Mouse (Mus musculus): ENCODE results near the gene Olfr770. TPM values are rescaled to one million over a fixed set of nuclear protein-coding genes. Genes with fewer than 3 reads are reported as not detected.

Gene Olfr770
- total RNA-seq (2023) = not detected

DNA sequence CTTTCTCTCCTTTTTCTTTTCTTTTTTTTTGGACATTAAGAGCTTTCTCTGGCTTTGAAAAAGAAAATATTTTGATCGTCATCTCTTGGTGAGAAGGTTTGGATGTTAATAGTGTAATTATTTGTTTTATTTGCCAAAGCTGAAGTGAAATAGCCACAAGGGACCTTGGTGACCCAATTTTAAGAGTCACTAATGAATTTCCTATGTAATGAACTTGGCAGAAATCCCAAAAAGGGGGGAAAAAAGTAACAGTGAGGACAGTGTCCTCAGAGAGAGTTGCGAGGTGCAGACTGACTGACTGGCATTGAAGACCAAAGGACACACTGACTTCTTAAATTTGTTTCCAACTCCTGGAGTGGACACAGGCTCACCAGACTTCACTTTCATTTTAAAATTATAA is at the start of gene Olfr770:
Gene Olfr770, minus strand, starts transcription at position 101 of the 400 bp plus-strand sequence.

DNA sequence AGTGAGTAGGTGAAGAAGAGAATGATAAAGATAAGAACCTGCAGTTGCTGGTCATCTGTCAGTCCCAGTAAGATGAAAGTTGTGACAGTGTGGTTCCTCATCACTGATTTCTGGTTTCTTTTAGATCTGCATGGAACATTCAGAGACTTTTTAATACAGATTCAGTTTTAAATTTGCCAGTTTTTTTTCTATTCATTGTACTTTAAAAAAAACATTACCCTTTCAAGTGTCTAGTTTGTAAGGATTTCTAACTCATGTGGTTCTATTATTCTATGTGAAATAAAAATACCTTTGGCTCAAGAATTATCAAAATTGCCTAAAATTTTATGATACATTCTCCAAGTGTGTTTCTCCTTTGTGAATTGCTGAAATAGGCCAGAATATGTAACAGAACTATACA is 48.5 kb upstream of the Olfr770 start, which contains the start of gene Olfr773:
Gene Olfr773, minus strand, starts transcription at position 101 of the 400 bp plus-strand sequence.

DNA sequence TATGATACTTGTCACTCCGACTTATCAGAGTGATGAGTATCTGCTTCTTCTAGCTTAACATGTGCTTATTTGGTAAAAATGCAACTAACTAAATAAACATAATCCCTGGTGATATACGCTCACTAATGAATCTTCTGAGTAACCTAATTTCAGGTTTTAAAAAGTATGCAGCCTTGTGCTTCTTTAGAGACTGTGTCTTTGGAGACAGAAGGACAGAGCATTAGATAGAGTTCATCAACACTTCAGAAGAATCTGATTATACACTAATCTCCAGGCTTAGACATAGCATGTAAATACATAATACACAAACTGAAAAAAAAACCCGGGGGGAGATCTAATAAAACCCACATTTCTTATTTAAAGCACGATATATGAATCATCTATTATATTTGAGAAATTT is 39.0 kb upstream of the Olfr770 start, which contains the start of gene Olfr772:
Gene Olfr772, minus strand, starts transcription at position 101 of the 400 bp plus-strand sequence.

DNA sequence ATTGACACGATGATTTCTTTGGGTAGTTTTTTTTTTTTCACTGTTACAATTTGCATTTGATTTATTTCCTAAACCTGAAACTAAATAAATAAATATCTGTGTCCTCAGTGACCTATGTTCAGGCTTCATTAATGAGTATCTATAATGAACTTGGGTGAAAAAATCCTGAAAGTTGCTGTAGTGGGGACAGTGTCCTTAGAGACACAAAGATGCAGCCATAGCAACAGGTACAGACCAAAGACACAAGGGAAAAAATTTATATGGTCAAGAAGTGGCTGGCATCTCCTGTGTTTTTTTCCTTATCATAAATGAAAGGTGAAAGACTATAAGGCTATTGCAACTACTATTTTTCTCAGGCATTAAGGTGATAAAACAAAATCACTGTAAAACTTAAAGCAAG is 25.9 kb upstream of the Olfr770 start, which contains the start of gene Olfr771:
Gene Olfr771, minus strand, starts transcription at position 101 of the 400 bp plus-strand sequence.

DNA sequence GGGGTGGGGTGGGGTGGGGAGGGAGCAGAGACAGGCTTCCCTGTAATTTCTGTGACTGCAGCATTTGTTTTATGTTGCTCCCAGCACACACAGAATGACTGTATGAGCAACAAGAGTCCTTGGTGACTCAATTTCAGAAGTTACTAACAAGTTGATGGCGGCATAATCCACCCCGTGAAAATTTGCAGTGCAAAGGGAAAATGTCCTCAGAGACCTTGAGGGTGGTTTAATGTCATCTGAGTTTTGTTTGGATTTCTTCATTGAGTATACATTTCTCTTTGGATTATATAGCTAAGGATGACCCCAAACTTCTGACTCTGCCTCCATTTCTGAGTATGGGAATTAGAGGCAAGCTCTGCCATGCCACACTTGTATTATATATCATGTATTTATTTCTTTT is 21.0 kb downstream of the Olfr770 start, which contains the start of gene Olfr769:
Gene Olfr769, minus strand, starts transcription at position 101 of the 400 bp plus-strand sequence.

DNA sequence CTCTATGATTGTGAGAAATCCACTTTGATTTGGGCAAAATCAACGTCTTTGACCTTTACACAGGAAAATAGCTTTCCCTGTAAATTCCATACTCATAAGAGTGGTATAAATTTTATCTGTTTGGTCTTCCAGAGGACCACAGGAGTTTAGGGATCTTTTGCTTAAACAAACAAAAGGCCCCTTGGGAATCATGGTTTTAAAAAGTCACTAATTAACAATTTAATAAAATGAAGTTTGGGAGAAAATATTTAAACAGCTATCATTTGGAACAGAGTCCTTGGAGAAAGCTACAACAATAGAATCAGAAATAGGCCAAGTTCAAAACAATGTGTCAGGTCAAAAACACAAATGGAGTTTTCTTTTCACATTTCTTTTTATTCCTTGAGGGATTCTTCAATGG is 39.5 kb downstream of the Olfr770 start, which contains the start of gene Olfr768:
Gene Olfr768, minus strand, starts transcription at position 101 of the 400 bp plus-strand sequence.

DNA sequence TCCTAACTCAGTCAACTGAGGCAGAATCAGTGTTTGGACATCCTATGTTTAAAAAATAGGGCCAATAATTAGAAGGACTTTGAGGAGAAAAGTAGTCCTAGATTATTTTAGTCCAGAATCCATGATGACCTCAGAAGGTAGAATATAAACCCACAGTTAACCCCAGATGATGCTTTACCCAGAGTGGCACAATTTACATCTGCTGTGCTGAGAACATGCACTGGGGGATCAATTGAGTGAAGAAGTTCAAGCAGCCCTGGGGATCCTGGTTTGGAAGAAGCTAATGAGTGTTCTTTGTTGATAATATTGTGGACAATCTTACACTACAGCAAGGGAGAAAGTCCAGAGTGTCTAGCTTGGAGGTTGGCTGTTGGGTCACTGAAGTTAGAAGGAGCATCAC is 56.0 kb downstream of the Olfr770 start, which contains the start of gene Olfr767:
Gene Olfr767, minus strand, starts transcription at position 101 of the 400 bp plus-strand sequence.

Other genes with a start within 250 kb of the Olfr770 start
- 10 to 100 TPM; 10.6 to 12.7 TPM for gene Gdf11, start 247.3 kb downstream of the Olfr770 start, total RNA-seq (2023)
- gene Cd63, start 238.0 kb downstream of the Olfr770 start, total RNA-seq (2023) = 1 to 10 TPM; 1.7 to 2.0 TPM
- 1 to 10 TPM; 5.9 to 8.7 TPM for gene Rdh5, start 216.1 kb downstream of the Olfr770 start, total RNA-seq (2023)
- 10 to 100 TPM; 76.0 to 97.4 TPM for gene Bloc1s1, start 215.0 kb downstream of the Olfr770 start, total RNA-seq (2023)
- 1 to 10 TPM; 5.7 to 6.4 TPM for gene Itga7, start 205.2 kb downstream of the Olfr770 start, total RNA-seq (2023)
- not detected for gene Mettl7b, start 178.0 kb downstream of the Olfr770 start, total RNA-seq (2023)
- 1 to 10 TPM; 1.5 to 2.4 TPM for gene Olfr9, start 149.6 kb downstream of the Olfr770 start, total RNA-seq (2023)
- under 1 TPM; 0.26 to 0.33 TPM for gene Olfr763, start 128.2 kb downstream of the Olfr770 start, total RNA-seq (2023)
- gene Olfr764-ps1, start 99.1 kb downstream of the Olfr770 start, total RNA-seq (2023) = not detected
- gene Olfr765, start 89.0 kb downstream of the Olfr770 start, total RNA-seq (2023) = not detected
- not detected for gene Olfr766-ps1, start 70.0 kb downstream of the Olfr770 start, total RNA-seq (2023)
- not detected for gene Olfr767, start 56.1 kb downstream of the Olfr770 start, total RNA-seq (2023)
- not detected for gene Olfr768, start 39.6 kb downstream of the Olfr770 start, total RNA-seq (2023)
- not detected for gene Olfr769, start 21.1 kb downstream of the Olfr770 start, total RNA-seq (2023)
- not detected for gene Olfr771, start 25.8 kb upstream of the Olfr770 start, total RNA-seq (2023)
- not detected for gene Olfr772, start 38.9 kb upstream of the Olfr770 start, total RNA-seq (2023)
- gene Olfr773, start 48.4 kb upstream of the Olfr770 start, total RNA-seq (2023) = not detected
- gene Olfr774, start 97.2 kb upstream of the Olfr770 start, total RNA-seq (2023) = not detected
- under 1 TPM in 1 of 2 experiments, not detected in 1; 0.20 TPM for gene Olfr775, start 109.4 kb upstream of the Olfr770 start, total RNA-seq (2023)
- not detected for gene Olfr776, start 120.1 kb upstream of the Olfr770 start, total RNA-seq (2023)
- not detected for gene Olfr777, start 132.5 kb upstream of the Olfr770 start, total RNA-seq (2023)
- gene Olfr780, start 179.1 kb upstream of the Olfr770 start, total RNA-seq (2023) = not detected
- gene Olfr781, start 189.9 kb upstream of the Olfr770 start, total RNA-seq (2023) = not detected
- gene Olfr782, start 209.9 kb upstream of the Olfr770 start, total RNA-seq (2023) = not detected
- under 1 TPM in 1 of 2 experiments, not detected in 1; 0.18 TPM for gene Olfr784, start 245.1 kb upstream of the Olfr770 start, total RNA-seq (2023)

Measured in T-cell, adult 66 days (primary cell).